Mouse (Mus musculus) frontal cortex, adult 2 months (tissue): ENCODE data around the gene Gabra4. TPM values are rescaled to one million over a fixed set of nuclear protein-coding genes. Genes with fewer than 3 reads are reported as not detected.
"Not testable (repeated sequence)": the region's sequence is repeated elsewhere in the genome, so short reads cannot be mapped to it uniquely, and the experiment has no call there.

Experiments used
- DNase-seq, 2 experiments: peaks; one replicate each; pipeline ENCODE4 v3.0.0; 2022; ENCODE audit warnings: low spot score in 1 of 2; ENCODE audit errors: extremely low spot score in 1 of 2
- polyA plus RNA-seq: library from polyadenylated mRNA; depleted of rRNA; stranded (reverse); fragments of >200 nt; gene quantifications from 2 replicates; pipeline ENCODE4 v1.2.3, GENCODE M21; 2012; rRNA removed

Gabra4 gene
- polyA plus RNA-seq, 1 experiment = 43.5 TPM

DNA sequence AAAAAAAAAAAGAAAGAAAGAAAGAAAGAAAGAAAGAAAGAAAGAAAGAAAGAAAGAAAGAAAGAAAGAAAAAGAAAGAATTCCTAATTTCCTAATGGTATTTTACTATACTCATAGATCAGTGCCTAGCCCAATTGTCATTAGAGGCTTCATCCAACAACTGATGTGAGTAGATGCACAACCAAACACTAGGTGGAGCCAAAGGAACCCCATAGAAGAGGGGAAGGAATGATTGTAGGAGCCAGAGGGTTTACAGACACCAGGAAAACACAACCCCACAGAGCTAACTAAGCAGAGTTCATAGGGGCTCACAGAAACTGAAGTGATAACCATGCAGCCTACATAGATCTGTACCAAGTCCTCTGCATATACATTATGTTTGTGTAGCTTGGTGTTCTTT, 112.6 kb downstream of the Gabra4 start:
- peak in 1 of 2 experiments; percentile 44 for DNase-seq

GRCm38 (mm10) chr5:71525486-71525885, 132.6 kb downstream of the Gabra4 start:
- not testable (repeated sequence) for DNase-seq

Other genes with a start within 250 kb of the Gabra4 start
- 0.67 and 1.1 TPM in 2 replicates for gene Cox7b2, start 110.1 kb downstream of the Gabra4 start, polyA plus RNA-seq
- gene Gabrb1, start 195 bp downstream of the Gabra4 start, polyA plus RNA-seq = 17.4 and 19.2 TPM in 2 replicates